Mouse (Mus musculus) ovary, adult 10 weeks (tissue): ENCODE data around the gene Klf1. TPM values are rescaled to one million over a fixed set of nuclear protein-coding genes. Genes with fewer than 3 reads are reported as not detected.

Experiments used
- polyA plus RNA-seq: library from polyadenylated mRNA; stranded (reverse); fragments of 350-450 nt; fragmentation: Illumina TruSeq; extraction: RNeasy Lipid Tissue Mini Kit (QIAGEN cat#74804); gene quantifications from one replicate; pipeline ENCODE4 v1.2.3, GENCODE M21; 2014

Gene Klf1
- polyA plus RNA-seq, result not detected

GRCm38 (mm10) chr8:84901752-84902151, at the start of gene Klf1:
Gene Klf1 (plus strand): TSS chr8:84901928.

GRCm38 (mm10) chr8:84856864-84857441, 44.8 kb upstream of the Klf1 start, which contains the start of gene Farsa:
Gene Farsa (plus strand): TSS chr8:84856989.

GRCm38 (mm10) chr8:84871376-84872308, 30.1 kb upstream of the Klf1 start, which contains the start of gene Syce2:
Gene Syce2 (plus strand): TSS chr8:84872111.

GRCm38 (mm10) chr8:84893709-84894134, 8.0 kb upstream of the Klf1 start, which contains the start of gene Gcdh:
Gene Gcdh (minus strand): TSS chr8:84893921.

GRCm38 (mm10) chr8:84908421-84909161, 6.9 kb downstream of the Klf1 start, which contains the start of gene Dnase2a:
Gene Dnase2a (plus strand): TSS chr8:84908560.

GRCm38 (mm10) chr8:84936962-84937546, 35.3 kb downstream of the Klf1 start, which contains the start of gene Mast1:
Gene Mast1 (minus strand): TSS chr8:84937359.

GRCm38 (mm10) chr8:84946528-84947240, 45.0 kb downstream of the Klf1 start, which contains the start of gene Rtbdn:
Gene Rtbdn (plus strand): TSS chr8:84946991.

Other genes with a start within 250 kb of the Klf1 start
- gene Ier2, start 239.1 kb upstream of the Klf1 start, polyA plus RNA-seq, result 2.1 TPM
- 10.8 TPM for gene Trmt1, start 215.6 kb upstream of the Klf1 start, polyA plus RNA-seq
- 2.3 TPM for gene Nacc1, start 214.1 kb upstream of the Klf1 start, polyA plus RNA-seq
- gene Lyl1, start 200.5 kb upstream of the Klf1 start, polyA plus RNA-seq, result not detected
- not detected for gene G430095P16Rik, start 178.9 kb upstream of the Klf1 start, polyA plus RNA-seq
- 44.0 TPM for gene Nfix, start 101.6 kb upstream of the Klf1 start, polyA plus RNA-seq
- gene Dand5, start 79.1 kb upstream of the Klf1 start, polyA plus RNA-seq, result 2.4 TPM
- 1.1 TPM for gene Gadd45gip1, start 70.4 kb upstream of the Klf1 start, polyA plus RNA-seq
- gene Rad23a, start 61.3 kb upstream of the Klf1 start, polyA plus RNA-seq, result 3.2 TPM
- gene Calr, start 55.0 kb upstream of the Klf1 start, polyA plus RNA-seq, result 1,005 TPM
- 4.1 TPM for gene Farsa, start 44.9 kb upstream of the Klf1 start, polyA plus RNA-seq
- gene Syce2, start 29.8 kb upstream of the Klf1 start, polyA plus RNA-seq, result 32.4 TPM
- 32.8 TPM for gene Gcdh, start 8.0 kb upstream of the Klf1 start, polyA plus RNA-seq
- gene Dnase2a, start 6.6 kb downstream of the Klf1 start, polyA plus RNA-seq, result 2.5 TPM
- gene Mast1, start 35.4 kb downstream of the Klf1 start, polyA plus RNA-seq, result not detected
- not detected for gene Rtbdn, start 45.1 kb downstream of the Klf1 start, polyA plus RNA-seq
- gene Gm49661, start 67.5 kb downstream of the Klf1 start, polyA plus RNA-seq, result not detected
- gene Prdx2, start 67.7 kb downstream of the Klf1 start, polyA plus RNA-seq, result 36.9 TPM
- 2.6 TPM for gene Rnaseh2a, start 67.8 kb downstream of the Klf1 start, polyA plus RNA-seq
- gene Junb, start 76.8 kb downstream of the Klf1 start, polyA plus RNA-seq, result 0.34 TPM
- 2.3 TPM for gene Hook2, start 88.7 kb downstream of the Klf1 start, polyA plus RNA-seq
- not detected for gene Best2, start 112.6 kb downstream of the Klf1 start, polyA plus RNA-seq
- gene Asna1, start 123.4 kb downstream of the Klf1 start, polyA plus RNA-seq, result 6.7 TPM
- gene Trir, start 124.9 kb downstream of the Klf1 start, polyA plus RNA-seq, result 5.3 TPM
- gene Tnpo2, start 135.0 kb downstream of the Klf1 start, polyA plus RNA-seq, result 14.1 TPM
- 1.5 TPM for gene Fbxw9, start 158.1 kb downstream of the Klf1 start, polyA plus RNA-seq
- gene Gm5741, start 166.1 kb downstream of the Klf1 start, polyA plus RNA-seq, result not detected
- 19.0 TPM for gene Dhps, start 169.8 kb downstream of the Klf1 start, polyA plus RNA-seq
- gene Wdr83os, start 178.8 kb downstream of the Klf1 start, polyA plus RNA-seq, result 2.8 TPM
- gene Wdr83, start 179.4 kb downstream of the Klf1 start, polyA plus RNA-seq, result 1.00 TPM
- 6.1 TPM for gene Man2b1, start 181.3 kb downstream of the Klf1 start, polyA plus RNA-seq
- 11.3 TPM for gene Zfp791, start 221.2 kb downstream of the Klf1 start, polyA plus RNA-seq
- not detected for gene Cks1brt, start 250.0 kb downstream of the Klf1 start, polyA plus RNA-seq